Mouse (Mus musculus): Measurements from ENCODE around the gene Mex3a. TPM values are rescaled to one million over a fixed set of nuclear protein-coding genes. Genes with fewer than 3 reads are reported as not detected.
A peak's percentile ranks its signal among the peaks of the same experiment; 100 is the strongest.
"Not testable (repeated sequence)": the region's sequence is repeated elsewhere in the genome, so short reads cannot be mapped to it uniquely, and the experiment has no call there.

Gene Mex3a
- polyA plus RNA-seq, 1 experiment = 1.0 TPM

DNA sequence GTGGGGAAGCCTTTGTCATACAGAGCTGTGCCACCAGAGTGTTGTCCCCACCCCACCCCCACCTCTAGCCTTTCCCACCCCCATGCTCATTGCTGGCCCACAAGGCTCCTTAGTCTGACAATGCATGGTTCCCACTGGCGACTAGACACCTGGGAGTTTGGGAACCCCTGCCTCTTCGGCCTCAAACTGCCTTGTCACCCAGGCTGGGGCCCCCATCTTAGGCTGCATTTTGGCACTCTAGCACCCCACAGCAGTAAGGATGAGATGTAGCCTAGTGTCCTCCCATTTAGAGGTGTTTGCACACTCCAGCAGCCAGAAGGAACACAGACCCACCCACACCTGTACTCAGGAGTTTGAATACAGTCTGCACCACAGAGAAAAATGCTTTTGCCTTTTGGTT lies 41.6 kb downstream of the Mex3a start:
- TF ChIP-seq POLR2A (IDR thresholded peaks at IDR 0.05; ENCODE audit: low read depth, low read length) (no peak), CTCF (IDR thresholded peaks at IDR 0.05; ENCODE audit: extremely low read depth, insufficient read depth, insufficient read length, insufficient replicate concordance) (no peak)
- Histone ChIP-seq H3K4me1 (ENCODE audit: control insufficient read depth, insufficient read depth, insufficient read length) (no peaks in the 10 kb centered on the region), H3K27ac (ENCODE audit: insufficient read depth, low read length) (no peak overlapping the region), H3K4me3 (ENCODE audit: extremely low read depth, insufficient read depth, insufficient read length) (no peak overlapping the region), H3K36me3 (ENCODE audit: control insufficient read depth, insufficient read depth, low read length) (no peaks in the 10 kb centered on the region), H3K27me3 (ENCODE audit: control insufficient read depth, insufficient read depth, low read length) (no peaks in the 10 kb centered on the region)
- no peak for DNase-seq (ENCODE audit: low read depth in 1 of 2, low spot score in 2 of 2)
- 87% methylated on average over 2 of the region's 2 CpGs for WGBS

- H3K27ac ChIP-seq (ENCODE audit: insufficient read depth, low read length) = no peak within 1 kb of the TSS
- TF ChIP-seq POLR2A (IDR thresholded peaks at IDR 0.05; ENCODE audit: low read depth, low read length) (no peak), CTCF (IDR thresholded peaks at IDR 0.05; ENCODE audit: extremely low read depth, insufficient read depth, insufficient read length, insufficient replicate concordance) (no peak)
- no peak for DNase-seq (ENCODE audit: low read depth in 1 of 2, low spot score in 2 of 2)
- H3K36me3 ChIP-seq (ENCODE audit: control insufficient read depth, insufficient read depth, low read length) = no peaks in the 10 kb centered on the region
- H3K4me3 ChIP-seq (ENCODE audit: extremely low read depth, insufficient read depth, insufficient read length) = no peak within 1 kb of the TSS
- peaks cover 3% of the 10 kb centered on the region; the same call in 1 of the 2 replicates for H3K4me1 ChIP-seq (ENCODE audit: control insufficient read depth, insufficient read depth, insufficient read length)
- WGBS = 79% methylated on average over 3 of the region's 3 CpGs
- no peaks in the 10 kb centered on the region for H3K27me3 ChIP-seq (ENCODE audit: control insufficient read depth, insufficient read depth, low read length)
Measured at GRCm38 (mm10) chr3:88575540-88575939, 43.3 kb downstream of the Mex3a start, which contains the start of gene Ssr2. Gene Ssr2 (plus strand): TSS chr3:88575876.

DNA sequence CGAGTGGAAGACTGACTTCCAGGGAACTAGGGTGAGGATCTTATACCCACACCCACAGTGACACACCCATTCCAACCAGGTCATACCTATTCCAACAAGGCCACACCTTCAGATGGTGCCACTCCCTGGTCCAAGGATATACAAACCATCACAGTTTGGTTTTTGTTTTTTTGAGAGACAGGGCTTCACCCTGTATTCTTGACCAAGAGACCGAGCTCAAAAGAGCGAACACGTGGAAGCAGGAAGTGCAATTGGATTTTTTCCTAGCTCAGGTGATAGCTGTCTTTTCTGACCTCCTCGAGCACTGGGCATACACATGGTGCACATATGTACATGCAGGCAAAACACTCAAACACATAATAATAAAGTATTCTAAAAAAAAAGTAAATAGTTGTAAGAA lies 45.7 kb downstream of the Mex3a start:
- not testable (repeated sequence) for DNase-seq (ENCODE audit: low read depth in 1 of 2, low spot score in 2 of 2)

GRCm38 (mm10) chr3:88578498-88579424 lies 46.6 kb downstream of the Mex3a start:
- 0 out of 2 replicates have a peak overlapping the region, but pooled peaks have one; percentile 94 for H3K4me3 ChIP-seq (ENCODE audit: extremely low read depth, insufficient read depth, insufficient read length)
- H3K27me3 ChIP-seq (ENCODE audit: control insufficient read depth, insufficient read depth, low read length) = no peaks in the 10 kb centered on the region
- TF ChIP-seq POLR2A (IDR thresholded peaks at IDR 0.05; ENCODE audit: low read depth, low read length) (no peak), CTCF (IDR thresholded peaks at IDR 0.05; ENCODE audit: extremely low read depth, insufficient read depth, insufficient read length, insufficient replicate concordance) (no peak)
- H3K36me3 ChIP-seq (ENCODE audit: control insufficient read depth, insufficient read depth, low read length) = peaks cover 6% of the 10 kb centered on the region; the same call in 1 of the 2 replicates
- peaks cover 3% of the 10 kb centered on the region; the same call in 1 of the 2 replicates for H3K4me1 ChIP-seq (ENCODE audit: control insufficient read depth, insufficient read depth, insufficient read length)
- DNase-seq (ENCODE audit: low read depth in 1 of 2, low spot score in 2 of 2) = no peak
- 51% methylated on average over 8 of the region's 8 CpGs for WGBS
- no peak overlapping the region for H3K27ac ChIP-seq (ENCODE audit: insufficient read depth, low read length)

More for the DNA sequence above, 45.7 kb downstream of the Mex3a start:
- H3K36me3 ChIP-seq (ENCODE audit: control insufficient read depth, insufficient read depth, low read length); H3K27ac ChIP-seq (ENCODE audit: insufficient read depth, low read length); H3K4me1 ChIP-seq (ENCODE audit: control insufficient read depth, insufficient read depth, insufficient read length); H3K27me3 ChIP-seq (ENCODE audit: control insufficient read depth, insufficient read depth, low read length); H3K4me3 ChIP-seq (ENCODE audit: extremely low read depth, insufficient read depth, insufficient read length): not testable (repeated sequence)
- 86% methylated on average over 5 of the region's 5 CpGs for WGBS

GRCm38 (mm10) chr3:88579454-88580117 lies 47.4 kb downstream of the Mex3a start:
- H3K36me3 ChIP-seq (ENCODE audit: control insufficient read depth, insufficient read depth, low read length) = peaks cover 6% of the 10 kb centered on the region; the same call in 1 of the 2 replicates
- peak overlapping the region; percentile 94 for H3K4me3 ChIP-seq (ENCODE audit: extremely low read depth, insufficient read depth, insufficient read length)
- H3K27me3 ChIP-seq (ENCODE audit: control insufficient read depth, insufficient read depth, low read length) = no peaks in the 10 kb centered on the region
- peaks cover 3% of the 10 kb centered on the region; the same call in 1 of the 2 replicates for H3K4me1 ChIP-seq (ENCODE audit: control insufficient read depth, insufficient read depth, insufficient read length)
- TF ChIP-seq CTCF (IDR thresholded peaks at IDR 0.05; ENCODE audit: extremely low read depth, insufficient read depth, insufficient read length, insufficient replicate concordance) (no peak), POLR2A (IDR thresholded peaks at IDR 0.05; ENCODE audit: low read depth, low read length) (peak; percentile 63; the same call in 1 of the 2 replicates)
- under 1% methylated on average over 34 of the region's 34 CpGs for WGBS
- DNase-seq (ENCODE audit: low read depth in 1 of 2, low spot score in 2 of 2) = peak; percentile 59 to 70
- H3K27ac ChIP-seq (ENCODE audit: insufficient read depth, low read length) = peak overlapping the region; percentile 54; the same call in 1 of the 2 replicates

DNA sequence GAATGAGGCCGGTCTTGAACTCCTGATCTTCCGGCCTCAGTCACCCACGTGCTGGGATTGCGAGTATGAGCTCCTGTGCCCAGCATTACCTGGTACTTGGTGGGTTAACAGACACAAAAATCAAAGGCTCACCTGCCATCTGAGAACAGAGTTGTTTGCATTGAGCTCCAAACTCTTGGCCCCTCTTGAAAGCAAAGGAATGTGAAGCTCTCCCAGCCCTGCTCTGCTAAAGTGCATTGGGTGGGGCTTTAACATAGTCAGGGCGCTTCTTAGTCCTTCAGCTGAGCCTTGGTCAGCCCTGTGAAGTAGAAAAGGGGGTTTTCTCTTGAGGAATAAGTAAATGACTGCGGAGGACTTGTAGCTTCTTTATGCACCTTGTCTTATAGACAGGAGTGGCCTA lies 53.6 kb downstream of the Mex3a start:
- Histone ChIP-seq H3K4me3 (ENCODE audit: extremely low read depth, insufficient read depth, insufficient read length) (no peak overlapping the region), H3K4me1 (ENCODE audit: control insufficient read depth, insufficient read depth, insufficient read length) (no peaks in the 10 kb centered on the region), H3K27me3 (ENCODE audit: control insufficient read depth, insufficient read depth, low read length) (no peaks in the 10 kb centered on the region), H3K27ac (ENCODE audit: insufficient read depth, low read length) (no peak overlapping the region), H3K36me3 (ENCODE audit: control insufficient read depth, insufficient read depth, low read length) (peaks cover 25% of the 10 kb centered on the region)
- TF ChIP-seq POLR2A (IDR thresholded peaks at IDR 0.05; ENCODE audit: low read depth, low read length) (no peak), CTCF (IDR thresholded peaks at IDR 0.05; ENCODE audit: extremely low read depth, insufficient read depth, insufficient read length, insufficient replicate concordance) (no peak)
- 95% methylated on average over 6 of the region's 6 CpGs for WGBS
- DNase-seq (ENCODE audit: low read depth in 1 of 2, low spot score in 2 of 2) = no peak
